Mouse (Mus musculus) neural tube, embryonic 13.5 days (tissue): ENCODE data around the gene Pam. TPM values are rescaled to one million over a fixed set of nuclear protein-coding genes. Genes with fewer than 3 reads are reported as not detected.

Experiments used
- ATAC-seq: fragments of 200-750 bp; cut with Nextera tagmentation; 2 replicates; pipeline ENCODE4 v1.8.0; 2017; ENCODE audit warnings: low read depth, mild to moderate bottlenecking, moderate TSS enrichment, moderate library complexity
- H3K27ac ChIP-seq: fragments of 300-500 bp; sonication (generic); replicated peaks from 2 replicates; pipeline ENCODE4 v1.5.1; 2015; ENCODE audit warnings: moderate library complexity, mild to moderate bottlenecking, inconsistent platforms
- H3K27me3 ChIP-seq: fragments of 300-500 bp; sonication (generic); 2 replicates; pipeline ENCODE4 v1.6.1; 2015; ENCODE audit warnings: mild to moderate bottlenecking, inconsistent platforms
- H3K36me3 ChIP-seq: fragments of 300-500 bp; sonication (generic); 2 replicates; pipeline ENCODE4 v1.6.1; 2015; ENCODE audit warnings: mild to moderate bottlenecking, inconsistent platforms
- H3K4me1 ChIP-seq: fragments of 300-500 bp; sonication (generic); replicated peaks from 2 replicates; pipeline ENCODE4 v1.6.1; 2015; ENCODE audit warnings: inconsistent platforms
- H3K4me2 ChIP-seq: fragments of 300-500 bp; sonication (generic); 2 replicates; pipeline ENCODE4 v1.6.1; 2015; ENCODE audit warnings: inconsistent platforms, mild to moderate bottlenecking, moderate library complexity
- H3K4me3 ChIP-seq: fragments of 300-500 bp; sonication (generic); 2 replicates; pipeline ENCODE4 v1.5.1; 2015; ENCODE audit warnings: mild to moderate bottlenecking, inconsistent platforms
- H3K9ac ChIP-seq: fragments of 300-500 bp; sonication (generic); 2 replicates; pipeline ENCODE4 v1.6.1; 2015; ENCODE audit warnings: moderate library complexity, mild to moderate bottlenecking, inconsistent platforms
- H3K9me3 ChIP-seq: fragments of 300-500 bp; sonication (generic); 2 replicates; pipeline ENCODE4 v1.6.1; 2016; ENCODE audit warnings: inconsistent platforms
- WGBS: fragments of 180-500 bp; shearing (Covaris S2); methylation state at CpG from one replicate; pipeline ENCODE4 v1.1.7; 2015; 5-methylcytosine and 5-hydroxymethylcytosine counted together
- polyA plus RNA-seq: library from polyadenylated mRNA; unstranded; fragments of >200 nt; fragmentation: Nextera tagmentation; extraction: Ambion mirVana; gene quantifications from 2 replicates; pipeline ENCODE4 v1.2.1, GENCODE M21; 2015

Gene Pam
- polyA plus RNA-seq, result 33.6 and 36.9 TPM in 2 replicates

GRCm38 (mm10) chr1:98095246-98095990, at the start of gene Pam:
Pam (minus strand) TSS chr1:98095646.
- peak within 1 kb of the TSS; percentile 76 for H3K4me3 ChIP-seq
- H3K4me1 ChIP-seq, result peaks cover 10% of the 10 kb centered on the region; the same call in 1 of the 2 replicates
- under 1% methylated on average over 77 of the region's 82 CpGs for WGBS
- H3K27me3 ChIP-seq, result no peaks in the 10 kb centered on the region
- peak; percentile 93 for ATAC-seq
- H3K9ac ChIP-seq, result peak within 1 kb of the TSS; percentile 88
- H3K9me3 ChIP-seq, result no peaks in the 10 kb centered on the region
- no peaks in the 10 kb centered on the region for H3K36me3 ChIP-seq
- peak within 1 kb of the TSS; percentile 82 for H3K4me2 ChIP-seq
- peak within 1 kb of the TSS; percentile 85 for H3K27ac ChIP-seq

DNA sequence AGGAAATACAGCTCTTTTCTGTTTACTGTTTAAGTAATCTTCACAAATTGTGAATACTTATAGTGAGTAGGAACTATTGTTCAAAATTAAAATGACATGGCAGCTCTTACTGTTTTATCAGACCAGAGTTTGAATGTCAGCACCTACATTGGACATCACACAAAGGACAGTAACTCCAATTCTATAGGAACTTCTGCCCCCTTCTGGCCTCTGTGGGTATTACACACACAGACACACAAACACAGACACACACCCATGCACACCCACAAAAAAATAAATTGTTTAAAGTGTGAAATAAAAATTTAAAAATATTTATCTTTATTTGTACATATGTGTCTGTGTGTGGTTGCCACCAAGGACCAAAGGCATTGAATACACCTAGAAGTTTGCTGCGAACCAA, 49.4 kb upstream of the Pam start:
- Histone ChIP-seq H3K9me3 (no peaks in the 10 kb centered on the region), H3K9ac (no peak overlapping the region), H3K27me3 (no peaks in the 10 kb centered on the region), H3K36me3 (no peaks in the 10 kb centered on the region), H3K4me3 (no peak overlapping the region), H3K4me2 (no peak overlapping the region), H3K4me1 (no peaks in the 10 kb centered on the region), H3K27ac (no peak overlapping the region)
- WGBS, result 92% methylated on average over 1 of the region's 1 CpGs
- ATAC-seq, result no peak

- H3K4me3 ChIP-seq, result no peak overlapping the region
- H3K9me3 ChIP-seq, result no peaks in the 10 kb centered on the region
- no peak overlapping the region for H3K4me2 ChIP-seq
- no peaks in the 10 kb centered on the region for H3K27me3 ChIP-seq
- no peaks in the 10 kb centered on the region; the same call in 1 of the 2 replicates for H3K4me1 ChIP-seq
- no peak overlapping the region for H3K9ac ChIP-seq
- H3K36me3 ChIP-seq, result no peaks in the 10 kb centered on the region
- H3K27ac ChIP-seq, result no peak overlapping the region
- ATAC-seq, result no peak
- 85% methylated on average over 4 of the region's 4 CpGs for WGBS
These were observed 35.8 kb upstream of the Pam start for GRCm38 (mm10) chr1:98131244-98131643.

DNA sequence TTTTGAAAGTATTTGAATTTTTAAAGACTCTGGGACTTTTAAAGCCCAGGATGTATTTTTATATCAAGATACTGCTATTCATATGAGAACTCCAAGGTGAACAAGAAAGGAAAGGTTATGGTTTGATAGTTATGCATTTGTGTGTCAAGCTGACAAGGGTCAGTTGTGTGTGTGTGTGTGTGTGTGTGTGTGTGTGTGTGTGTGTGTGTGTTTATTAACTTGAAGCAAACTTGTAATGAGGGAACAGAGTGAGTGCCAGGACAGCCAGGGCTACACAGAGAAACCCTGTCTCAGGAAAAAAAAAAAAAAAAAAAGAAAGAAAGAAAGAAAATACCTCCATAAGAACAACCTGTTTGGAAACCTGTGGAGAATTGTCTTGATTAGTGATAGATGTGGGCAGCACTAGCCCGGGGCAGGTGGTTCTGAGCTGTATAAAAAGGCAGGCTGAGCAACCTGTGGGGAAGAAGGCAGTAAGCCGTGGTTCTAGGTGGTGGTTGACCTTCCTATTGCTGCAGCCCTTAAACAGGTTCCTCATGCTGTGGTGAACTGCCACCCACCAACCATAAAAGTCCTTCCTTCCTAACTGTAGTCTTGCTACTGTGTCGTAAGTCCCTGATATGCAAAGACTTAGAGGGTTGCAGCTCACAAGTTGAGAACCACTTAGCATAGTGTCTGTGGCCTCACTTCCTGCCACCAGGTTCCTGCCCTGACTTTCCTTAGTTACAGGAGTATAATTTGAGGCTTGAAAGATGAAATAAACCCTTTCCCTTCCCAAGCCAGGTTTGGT, 34.3 kb upstream of the Pam start:
- H3K27ac ChIP-seq, result no peak overlapping the region
- H3K4me1 ChIP-seq, result no peaks in the 10 kb centered on the region; the same call in 1 of the 2 replicates
- no peak overlapping the region for H3K4me3 ChIP-seq
- H3K9ac ChIP-seq, result no peak overlapping the region
- ATAC-seq, result no peak
- H3K4me2 ChIP-seq, result no peak overlapping the region
- no peaks in the 10 kb centered on the region for H3K36me3 ChIP-seq
- H3K9me3 ChIP-seq, result no peaks in the 10 kb centered on the region
- no peaks in the 10 kb centered on the region for H3K27me3 ChIP-seq
- WGBS, result 89% methylated on average over 3 of the region's 3 CpGs

GRCm38 (mm10) chr1:98129111-98129510, 33.7 kb upstream of the Pam start:
- Histone ChIP-seq H3K36me3 (no peaks in the 10 kb centered on the region), H3K27me3 (no peaks in the 10 kb centered on the region), H3K4me2 (no peak overlapping the region), H3K9ac (no peak overlapping the region), H3K4me3 (no peak overlapping the region), H3K4me1 (no peaks in the 10 kb centered on the region; the same call in 1 of the 2 replicates), H3K27ac (no peak overlapping the region), H3K9me3 (no peaks in the 10 kb centered on the region)
- WGBS, result 87% methylated on average over 1 of the region's 1 CpGs
- ATAC-seq, result no peak

- no peaks in the 10 kb centered on the region for H3K9me3 ChIP-seq
- ATAC-seq, result no peak
- no peaks in the 10 kb centered on the region; the same call in 1 of the 2 replicates for H3K4me1 ChIP-seq
- H3K4me2 ChIP-seq, result no peak overlapping the region
- H3K9ac ChIP-seq, result no peak overlapping the region
- H3K27ac ChIP-seq, result no peak overlapping the region
- H3K4me3 ChIP-seq, result no peak overlapping the region
- no peaks in the 10 kb centered on the region for H3K27me3 ChIP-seq
- no peaks in the 10 kb centered on the region for H3K36me3 ChIP-seq
These were observed 33.1 kb upstream of the Pam start for GRCm38 (mm10) chr1:98128338-98129096.

- H3K9ac ChIP-seq, result no peak overlapping the region
- no peak for ATAC-seq
- 77% methylated on average over 3 of the region's 3 CpGs for whole genome bisulfite sequencing
- no peaks in the 10 kb centered on the region for H3K9me3 ChIP-seq
- H3K4me1 ChIP-seq, result no peaks in the 10 kb centered on the region
- no peak overlapping the region for H3K4me3 ChIP-seq
- no peaks in the 10 kb centered on the region for H3K27me3 ChIP-seq
- H3K36me3 ChIP-seq, result no peaks in the 10 kb centered on the region
- H3K27ac ChIP-seq, result no peak overlapping the region
- H3K4me2 ChIP-seq, result no peak overlapping the region
These were observed 30.8 kb upstream of the Pam start for GRCm38 (mm10) chr1:98126268-98126667.

DNA sequence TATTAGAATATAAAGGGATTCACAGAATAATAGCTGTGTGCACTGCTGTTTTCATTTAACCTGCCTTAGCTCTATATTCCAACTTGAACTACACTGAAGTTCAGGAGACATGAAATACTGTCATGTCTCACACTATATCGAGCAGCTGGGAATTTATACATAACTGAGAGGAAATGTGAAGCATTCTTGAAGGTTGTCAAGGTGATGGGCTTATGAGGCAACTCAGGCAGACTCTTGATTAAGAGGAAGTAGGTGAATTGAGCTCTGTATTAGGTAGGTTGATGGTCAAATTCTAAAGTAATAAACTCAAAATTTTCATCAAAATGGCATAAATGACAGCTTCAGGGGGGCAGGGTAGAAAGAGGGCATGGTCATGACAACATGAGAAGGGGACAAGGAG, 29.3 kb upstream of the Pam start:
- Histone ChIP-seq H3K4me3 (no peak overlapping the region), H3K4me1 (no peaks in the 10 kb centered on the region), H3K4me2 (no peak overlapping the region), H3K9me3 (no peaks in the 10 kb centered on the region), H3K27ac (no peak overlapping the region), H3K9ac (no peak overlapping the region), H3K36me3 (no peaks in the 10 kb centered on the region), H3K27me3 (no peaks in the 10 kb centered on the region)
- 45% methylated on average over 1 of the region's 1 CpGs for WGBS
- no peak for ATAC-seq

DNA sequence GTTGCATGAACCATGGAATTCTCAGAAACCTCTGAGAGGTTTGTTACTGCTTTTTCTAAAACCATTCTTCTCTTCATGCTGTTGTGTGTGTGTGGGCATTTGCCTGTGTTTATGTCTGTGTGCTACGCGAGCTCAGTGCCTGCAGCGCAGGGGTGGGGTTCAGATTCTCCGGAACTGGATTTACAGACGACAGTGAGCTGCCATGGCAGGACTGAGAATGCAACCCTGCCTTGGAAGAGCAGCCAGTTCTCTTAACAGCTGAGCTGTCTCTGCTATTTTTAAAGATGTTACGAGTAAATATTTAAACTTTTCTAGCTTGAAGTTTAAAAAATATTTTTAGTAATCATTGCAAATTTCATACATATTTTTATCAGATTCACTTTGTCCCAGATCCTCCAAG, 24.1 kb upstream of the Pam start:
- no peak for ATAC-seq
- Histone ChIP-seq H3K4me3 (no peak overlapping the region), H3K4me1 (no peaks in the 10 kb centered on the region), H3K9ac (no peak overlapping the region), H3K4me2 (no peak overlapping the region), H3K27ac (no peak overlapping the region), H3K36me3 (no peaks in the 10 kb centered on the region), H3K9me3 (no peaks in the 10 kb centered on the region), H3K27me3 (no peaks in the 10 kb centered on the region)
- 84% methylated on average over 6 of the region's 6 CpGs for WGBS

- ATAC-seq, result no peak
- no peak overlapping the region for H3K4me2 ChIP-seq
- H3K9ac ChIP-seq, result no peak overlapping the region
- no peaks in the 10 kb centered on the region for H3K9me3 ChIP-seq
- no peaks in the 10 kb centered on the region for H3K4me1 ChIP-seq
- 26% methylated on average over 2 of the region's 2 CpGs for WGBS
- H3K4me3 ChIP-seq, result no peak overlapping the region
- H3K27me3 ChIP-seq, result no peaks in the 10 kb centered on the region
- no peak overlapping the region for H3K27ac ChIP-seq
- H3K36me3 ChIP-seq, result no peaks in the 10 kb centered on the region
These were observed 12.2 kb upstream of the Pam start for GRCm38 (mm10) chr1:98107599-98107998.

DNA sequence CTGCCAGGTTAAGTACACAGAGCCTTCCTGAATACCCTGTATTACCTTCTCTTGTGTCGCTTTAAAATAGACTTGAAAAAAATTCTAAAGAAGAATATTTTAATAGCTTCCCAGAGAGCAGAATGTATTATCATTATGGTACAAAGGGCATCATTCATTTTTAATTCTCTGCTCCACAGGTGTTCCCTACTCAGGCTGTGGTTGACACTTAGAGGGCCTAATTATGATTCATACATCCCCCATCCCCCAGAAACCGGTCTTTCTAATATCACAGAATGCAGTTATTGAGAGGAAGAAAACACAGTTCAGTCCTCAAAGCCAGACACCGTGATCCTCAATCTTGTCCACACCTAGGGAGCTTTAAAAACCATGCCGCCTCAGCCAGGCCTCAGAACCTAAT, 4.0 kb upstream of the Pam start:
- H3K27ac ChIP-seq, result no peak overlapping the region
- H3K4me1 ChIP-seq, result peaks cover 7% of the 10 kb centered on the region; the same call in 1 of the 2 replicates
- 57% methylated on average over 4 of the region's 4 CpGs for WGBS
- H3K9me3 ChIP-seq, result no peaks in the 10 kb centered on the region
- H3K4me3 ChIP-seq, result no peak overlapping the region
- H3K9ac ChIP-seq, result no peak overlapping the region
- H3K27me3 ChIP-seq, result no peaks in the 10 kb centered on the region
- no peaks in the 10 kb centered on the region for H3K36me3 ChIP-seq
- ATAC-seq, result no peak
- H3K4me2 ChIP-seq, result no peak overlapping the region
